Mouse (Mus musculus) cerebellum, adult 2 months (tissue): ENCODE data around the gene Sspo.

Source experiments
- CTCF ChIP-seq: fragments of 200-500 bp; IDR thresholded peaks from 2 replicates; pipeline ENCODE4 v1.5.1; 2011; ENCODE audit warnings: low read depth, mild to moderate bottlenecking, control low read depth, low read length, moderate library complexity, borderline replicate concordance; ENCODE audit not compliant: insufficient read depth
- POLR2A ChIP-seq: fragments of 200-500 bp; IDR thresholded peaks from 2 replicates; pipeline ENCODE4 v1.6.1; 2011; ENCODE audit warnings: low read length, control low read depth, borderline replicate concordance; ENCODE audit not compliant: insufficient read depth

GRCm38 (mm10) chr6:48482501-48482900 is 34.5 kb downstream of the Sspo start:
- no peak for TF ChIP-seq POLR2A
- TF ChIP-seq CTCF: no peak
